Mouse (Mus musculus) hematopoietic stem cell, adult 5-6 weeks (primary cell): Measurements from ENCODE around the gene Acr. TPM values are rescaled to one million over a fixed set of nuclear protein-coding genes. Genes with fewer than 3 reads are reported as not detected.
A peak's percentile ranks its signal among the peaks of the same experiment; 100 is the strongest.

Experiments
- ATAC-seq, 2 experiments: fragments of 125-278 bp in 1 of 2; replicated peaks in 1 of 2; 2 replicates each; pipeline ENCODE4 v1.8.0; 2016 to 2017; ENCODE audit warnings: inconsistent platforms in 2 of 2, mild to moderate bottlenecking in 2 of 2, moderate number of reproducible peaks in 2 of 2, low read depth in 1 of 2, moderate TSS enrichment in 1 of 2; ENCODE audit not compliant: low FRiP score in 2 of 2, poor library complexity in 2 of 2, severe bottlenecking in 2 of 2, insufficient read depth in 1 of 2, low TSS enrichment in 1 of 2
- total RNA-seq: library from RNA; stranded (forward); fragments of 172-1452, 232-1000 nt; gene quantifications from 2 replicates; pipeline ENCODE4 v1.2.3, GENCODE M21; 2017

Gene Acr
- 0.75 TPM in 1 of 2 replicates, not detected in the other for total RNA-seq

GRCm38 (mm10) chr15:89568114-89568513 is at the start of gene Acr:
Gene Acr (plus strand): TSS chr15:89568326.
- ATAC-seq, result no peak

DNA sequence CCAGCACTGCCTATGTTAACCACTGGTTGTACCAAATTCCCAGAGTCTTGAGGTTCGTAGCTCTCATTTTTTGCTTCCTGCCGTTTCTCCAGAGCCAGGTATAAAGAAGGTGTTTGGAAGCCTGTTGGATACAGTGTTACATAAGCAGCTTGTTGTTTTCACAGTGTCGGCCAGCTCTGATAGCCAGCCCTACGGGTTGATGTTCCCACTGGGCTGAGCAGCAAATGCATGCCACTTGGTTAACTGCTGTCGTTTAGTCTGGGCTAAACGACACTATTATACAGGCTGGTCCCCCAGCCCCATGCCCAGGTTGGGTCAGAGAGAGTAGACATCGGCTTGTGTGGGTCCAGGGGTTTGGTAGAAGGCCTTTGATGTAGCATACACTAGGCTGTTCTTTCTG is 46.2 kb upstream of the Acr start:
- ATAC-seq, result no peak

GRCm38 (mm10) chr15:89522566-89523282 is 45.4 kb upstream of the Acr start:
- ATAC-seq, result 0 out of 4 replicates have a peak, but pooled peaks of 1 of the 2 experiments have one; percentile 27

DNA sequence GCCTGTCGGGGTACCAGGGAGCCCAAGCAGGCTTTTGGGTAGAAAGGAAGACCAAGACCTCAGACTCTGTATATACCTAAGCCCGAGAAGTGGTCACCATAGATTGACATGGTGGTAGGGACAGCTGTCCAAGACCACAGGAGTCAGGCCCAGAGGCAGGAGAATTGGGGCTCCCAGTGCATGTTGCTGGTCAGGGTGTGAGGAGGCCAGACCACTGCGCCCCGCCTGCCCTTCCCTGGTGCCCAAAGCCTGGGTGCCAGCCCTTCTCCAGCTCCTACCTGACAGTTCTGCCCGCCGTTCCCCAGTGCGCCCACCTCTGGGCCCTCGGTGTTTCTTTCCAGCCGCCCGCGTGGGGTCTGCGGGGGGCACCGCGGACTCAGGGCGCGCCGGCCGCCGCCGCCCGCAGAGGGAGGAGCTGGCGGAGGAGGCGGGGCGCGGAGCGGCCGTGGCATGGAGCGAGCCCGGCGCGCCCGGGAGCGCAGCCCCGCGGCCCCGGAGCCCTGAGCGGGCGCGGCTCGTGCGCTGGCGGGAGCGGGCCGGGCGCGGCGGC is 44.8 kb upstream of the Acr start:
- no peak for ATAC-seq

DNA sequence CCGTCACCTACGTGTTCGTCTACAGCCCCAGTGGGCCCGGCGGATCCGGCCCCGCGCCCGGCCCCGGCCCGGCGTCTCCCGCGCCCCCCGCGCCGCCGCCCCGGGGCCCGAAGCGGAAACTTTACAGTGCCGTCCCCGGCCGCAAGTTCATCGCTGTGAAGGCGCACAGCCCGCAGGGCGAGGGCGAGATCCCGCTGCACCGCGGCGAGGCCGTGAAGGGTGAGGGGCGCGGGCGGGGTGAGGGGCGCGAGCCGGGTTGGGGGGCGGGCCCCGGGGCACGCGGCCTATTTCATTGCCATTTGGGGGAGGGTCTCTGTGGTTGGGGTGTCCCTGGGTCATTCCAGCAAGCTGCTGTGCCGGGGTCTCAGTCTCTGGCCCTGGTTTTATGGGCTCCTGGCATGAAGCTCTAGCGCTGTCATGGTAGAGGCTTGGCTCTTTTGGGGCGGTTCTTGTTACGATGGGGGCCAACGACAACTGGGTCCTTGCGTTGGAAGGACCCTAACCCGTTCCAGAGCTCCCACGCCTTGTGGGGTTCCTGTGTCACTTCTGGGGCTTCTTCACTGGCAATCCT is 44.0 kb upstream of the Acr start:
- ATAC-seq, result no peak

DNA sequence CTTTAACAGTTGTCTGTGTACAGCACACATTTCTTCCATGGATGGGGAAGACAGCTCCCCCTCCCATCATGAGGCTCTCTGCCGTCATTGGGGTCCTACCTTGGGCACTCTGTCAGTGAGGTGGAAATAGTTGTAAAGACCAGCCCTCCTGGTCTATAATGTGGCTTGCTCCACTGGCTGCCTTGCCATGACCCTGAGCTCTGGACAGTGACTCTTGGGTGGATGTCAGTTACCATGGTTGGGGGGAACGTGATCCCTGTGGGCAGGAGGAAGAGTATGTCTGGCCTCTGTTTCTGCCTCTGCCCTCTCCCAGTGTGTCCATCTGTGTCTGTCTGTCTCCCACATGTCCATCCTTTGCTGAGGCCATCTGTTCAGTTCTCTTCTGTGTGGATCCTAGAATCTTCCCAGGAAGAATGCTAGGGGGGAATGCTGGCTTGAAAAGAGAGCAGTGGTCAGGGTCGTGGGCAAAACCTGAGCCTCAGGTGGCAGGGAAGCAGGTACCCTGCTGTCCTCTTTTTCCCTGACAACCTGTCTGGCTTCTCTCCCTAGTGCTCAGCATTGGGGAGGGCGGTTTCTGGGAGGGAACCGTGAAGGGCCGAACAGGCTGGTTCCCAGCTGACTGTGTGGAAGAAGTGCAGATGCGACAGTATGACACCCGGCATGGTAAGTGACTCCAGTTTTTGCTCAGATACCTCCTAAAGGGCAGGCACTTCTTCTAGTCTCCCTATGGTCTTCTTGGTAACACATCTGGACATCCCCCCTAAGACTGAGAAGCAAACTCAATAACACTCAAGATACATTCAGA is 43.3 kb upstream of the Acr start:
- no peak for ATAC-seq

DNA sequence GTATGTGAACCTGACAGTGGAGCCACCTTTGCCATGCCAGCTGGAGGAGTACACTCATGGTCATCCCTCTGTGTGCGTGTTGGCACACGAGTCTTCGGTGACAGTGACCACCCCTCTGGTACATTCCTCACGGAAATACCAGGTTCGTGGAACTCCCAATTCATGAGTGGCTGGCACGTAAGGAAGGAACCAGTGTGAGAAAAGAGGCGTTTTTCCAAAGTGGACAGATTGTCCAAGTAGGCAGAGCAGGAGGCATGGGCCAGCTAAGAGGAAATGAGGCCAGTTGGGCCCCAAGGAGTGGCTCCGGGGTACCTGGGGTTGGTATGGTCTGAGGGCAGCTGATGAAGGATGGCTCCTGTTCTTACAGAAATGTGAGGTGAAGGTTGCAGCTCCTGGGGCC is 42.7 kb upstream of the Acr start:
- no peak for ATAC-seq

DNA sequence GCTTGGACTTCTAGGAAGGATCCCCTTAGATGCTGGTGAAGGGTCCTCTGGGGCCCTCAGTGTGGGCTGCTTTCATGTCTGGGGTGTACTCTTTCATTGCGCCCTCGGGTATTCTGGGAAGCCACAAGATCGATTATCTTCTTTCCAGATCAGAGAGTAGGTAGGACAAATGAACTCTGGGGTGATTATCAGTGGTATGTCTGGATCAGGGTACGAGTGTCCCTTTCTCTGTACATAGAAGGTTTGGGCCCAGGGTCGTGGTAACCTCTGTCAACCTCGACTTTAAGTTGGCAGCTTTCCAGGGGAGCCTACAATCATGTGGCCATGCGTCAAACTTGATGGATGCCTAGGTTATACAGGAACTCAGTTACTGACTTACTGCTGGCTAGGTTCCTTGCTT is 42.2 kb upstream of the Acr start:
- no peak for ATAC-seq

- ATAC-seq, result no peak
These were observed 41.3 kb upstream of the Acr start for GRCm38 (mm10) chr15:89526776-89527325.

- ATAC-seq, result no peak
These were observed 40.7 kb upstream of the Acr start for GRCm38 (mm10) chr15:89527466-89527865.

GRCm38 (mm10) chr15:89528201-89528850 is 39.8 kb upstream of the Acr start:
- ATAC-seq, result no peak

GRCm38 (mm10) chr15:89528923-89529322 is 39.2 kb upstream of the Acr start:
- no peak for ATAC-seq

DNA sequence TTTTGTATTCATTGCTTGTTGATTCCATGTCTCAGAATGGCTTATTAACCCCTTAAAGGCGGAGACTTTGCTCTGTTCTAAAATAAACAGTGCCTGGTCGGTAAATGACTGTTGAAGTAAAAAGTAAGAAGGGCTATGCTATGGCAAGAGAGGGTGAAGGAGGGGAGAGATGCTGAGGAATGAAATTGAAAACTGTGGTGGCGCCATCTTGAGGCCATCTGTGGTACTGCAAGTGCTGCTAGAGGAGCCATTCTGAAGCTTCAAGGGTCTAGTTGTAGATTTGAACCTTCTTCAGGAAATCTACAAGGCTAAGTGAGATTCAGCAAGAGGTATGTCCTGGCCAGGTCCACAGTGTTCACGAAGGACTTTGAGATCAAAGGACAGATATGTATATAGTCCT is 37.8 kb upstream of the Acr start:
- ATAC-seq, result peak; percentile 22 to 49; a peak in 2 of 4 replicates

- no peak for ATAC-seq
These were observed 36.7 kb upstream of the Acr start for GRCm38 (mm10) chr15:89531399-89531798.

DNA sequence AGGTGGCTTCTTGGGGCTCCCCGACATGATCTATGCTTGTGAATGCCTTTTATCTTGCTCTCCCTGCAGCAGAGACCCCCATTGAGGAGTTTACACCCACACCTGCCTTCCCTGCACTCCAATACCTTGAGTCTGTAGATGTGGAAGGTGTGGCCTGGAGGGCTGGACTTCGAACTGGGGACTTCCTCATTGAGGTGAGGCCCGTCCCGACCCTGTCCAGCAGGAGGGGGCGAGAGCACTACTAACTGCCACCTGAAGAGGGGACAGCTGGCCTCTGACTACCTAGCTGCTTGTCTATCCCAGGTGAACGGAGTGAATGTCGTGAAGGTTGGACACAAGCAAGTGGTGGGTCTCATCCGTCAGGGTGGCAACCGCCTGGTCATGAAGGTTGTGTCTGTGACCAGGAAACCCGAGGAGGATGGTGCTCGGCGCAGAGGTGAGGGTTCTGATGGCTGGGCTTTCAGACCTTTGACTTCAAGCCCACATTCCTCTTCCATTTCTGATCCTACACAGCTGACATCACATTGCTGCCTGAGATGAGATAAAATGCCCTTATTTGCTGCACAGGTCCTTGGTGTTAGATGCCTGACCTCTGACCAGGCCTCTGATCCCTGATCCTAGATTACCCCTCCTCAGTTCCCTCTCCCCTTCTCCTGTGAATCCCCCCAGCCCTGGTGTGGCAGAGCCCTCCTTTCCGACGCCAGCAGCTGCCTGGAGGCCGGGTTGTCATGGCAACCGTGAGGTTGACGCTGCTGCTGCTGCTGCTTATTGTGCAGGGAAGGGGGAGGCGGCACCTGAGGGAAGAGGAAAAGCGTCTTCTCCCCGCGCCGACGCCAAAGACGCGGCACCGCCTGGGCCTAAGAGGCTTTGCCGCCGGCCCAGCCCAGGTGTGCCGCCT is 35.9 kb upstream of the Acr start:
- ATAC-seq, result no peak
